Mouse (Mus musculus) gastrocnemius, adult 2 months (tissue): ENCODE results near the gene Padi4. TPM values are rescaled to one million over a fixed set of nuclear protein-coding genes. Genes with fewer than 3 reads are reported as not detected.
A peak's percentile ranks its signal among the peaks of the same experiment; 100 is the strongest.

Experiments used
- DNase-seq: peaks from one replicate; pipeline ENCODE4 v3.0.0; 2022
- H3K27ac ChIP-seq: fragments of 200-600 bp; 2 replicates; pipeline ENCODE4 v1.8.1; 2022; ENCODE audit warnings: mild to moderate bottlenecking
- H3K4me3 ChIP-seq: fragments of 200-600 bp; 2 replicates; pipeline ENCODE4 v1.8.1; 2022; ENCODE audit warnings: mild to moderate bottlenecking, moderate library complexity
- CTCF ChIP-seq: fragments of 200-600 bp; IDR thresholded peaks from 2 replicates; pipeline ENCODE4 v1.8.1; 2022; ENCODE audit warnings: antibody characterized with exemption, mild to moderate bottlenecking, moderate library complexity
- intact Hi-C: fragments of 180-260 bp; cut with DNase I; formaldehyde crosslinking; loops from one replicate; pipeline ENCODE4 v1.15.1; 2025
- long read RNA-seq, 2 experiments: library from polyadenylated mRNA; stranded (forward); transcript quantifications; one replicate each; pipeline ENCODE4 v2.0.0; 2021
- total RNA-seq, 2 experiments: library from RNA; stranded (reverse); gene quantifications; 2 replicates each; pipeline ENCODE4 v1.2.3; 2021

The Padi4 gene
- not detected for total RNA-seq
- long read RNA-seq, experiment 1 = 0 reads
- long read RNA-seq, experiment 2 = 0 reads

DNA sequence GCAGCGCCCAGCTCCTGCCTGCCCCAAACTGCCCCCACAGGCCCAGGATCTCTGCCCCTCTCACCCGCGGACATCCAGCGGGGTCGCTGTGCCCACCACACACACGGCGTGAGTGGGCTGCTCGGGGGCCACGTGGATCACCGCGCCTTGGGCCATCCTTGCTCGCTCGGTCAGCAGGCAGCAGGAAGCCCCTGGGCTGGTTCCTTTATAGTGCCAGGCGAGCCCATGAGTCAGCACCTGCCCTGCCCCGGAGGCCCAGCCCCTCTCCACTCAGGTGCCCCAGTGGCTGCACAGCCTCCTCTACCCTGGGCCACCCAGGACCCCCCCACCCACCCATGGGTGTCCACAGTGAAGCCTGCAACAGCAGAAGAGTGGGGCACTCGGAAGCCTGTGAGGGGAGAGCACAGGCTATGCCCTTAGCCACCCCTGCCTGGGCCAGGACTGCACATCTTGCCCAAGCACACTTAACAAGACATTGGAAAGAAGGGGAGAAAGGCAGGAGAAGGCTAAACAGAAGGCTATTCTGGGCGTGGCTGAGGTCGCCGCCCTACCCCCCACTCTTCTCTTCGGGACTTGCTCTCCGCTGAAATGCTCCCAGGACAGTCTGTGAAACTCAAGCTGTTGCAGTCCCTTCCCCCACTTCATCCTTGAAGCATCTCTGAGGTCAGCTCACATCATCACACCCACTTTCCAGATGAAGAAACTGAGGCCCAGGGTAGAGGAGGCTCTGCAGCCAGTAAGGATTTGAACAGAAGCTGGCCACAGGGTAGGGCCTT is at the start of gene Padi4:
Gene Padi4, minus strand, starts transcription at position 212 of the 776 bp plus-strand sequence.
- no peak within 1 kb of the TSS for H3K27ac ChIP-seq
- H3K4me3 ChIP-seq = no peak within 1 kb of the TSS
- no peak for TF ChIP-seq CTCF
- intact Hi-C loops = no loop called here
- DNase-seq = no peak

DNA sequence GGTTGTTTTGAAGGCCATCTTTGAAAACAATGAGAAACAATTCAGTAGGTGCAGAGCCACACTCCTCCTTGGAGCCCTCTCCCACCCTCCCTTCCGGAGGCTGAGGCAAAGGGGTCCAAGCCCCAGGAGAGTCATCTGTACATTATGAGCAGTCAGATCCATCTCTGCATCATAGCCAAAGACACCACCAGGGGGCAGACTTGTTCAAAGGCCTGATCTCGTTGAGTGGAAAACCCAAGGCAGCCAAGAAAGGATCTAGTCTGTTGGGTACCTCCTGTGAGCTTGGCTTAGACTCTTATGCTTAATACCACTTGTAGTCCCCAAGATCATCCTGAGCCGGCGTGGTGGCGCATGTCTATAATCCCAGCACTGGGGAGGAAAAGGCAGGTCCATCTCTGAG is 48.0 kb upstream of the Padi4 start:
- intact Hi-C loops = loop anchor here (1.0 to 2.0 kb wide), 2 partner anchors 80 to 135 kb away; no protein-coding TSS in a partner anchor
- peak; percentile 76 for DNase-seq
- TF ChIP-seq CTCF = peak; percentile 70
- Histone ChIP-seq H3K4me3 (no peak overlapping the region), H3K27ac (no peak overlapping the region)

DNA sequence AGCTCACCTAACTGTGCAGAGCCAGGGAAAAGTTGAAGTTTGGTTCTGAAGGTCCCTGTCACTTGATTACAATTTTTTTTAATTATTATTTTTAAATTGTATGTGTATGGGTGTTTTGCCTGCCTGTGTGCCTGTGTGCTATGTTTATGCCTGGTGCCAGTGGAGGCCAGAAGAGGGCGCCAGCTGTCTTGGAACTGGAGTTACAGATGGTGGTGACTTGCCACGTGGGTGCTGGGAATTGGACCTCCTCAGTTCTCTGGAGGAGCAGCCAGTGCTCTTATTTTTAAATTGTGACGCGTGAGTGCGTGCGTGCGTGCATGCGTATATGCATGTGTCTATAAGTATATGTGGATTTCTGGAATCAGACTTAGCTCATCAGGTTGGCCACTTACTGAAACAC is 43.4 kb upstream of the Padi4 start:
- TF ChIP-seq CTCF = no peak
- intact Hi-C loops = no loop called here
- no peak for DNase-seq
- Histone ChIP-seq H3K27ac (no peak overlapping the region), H3K4me3 (no peak overlapping the region)

DNA sequence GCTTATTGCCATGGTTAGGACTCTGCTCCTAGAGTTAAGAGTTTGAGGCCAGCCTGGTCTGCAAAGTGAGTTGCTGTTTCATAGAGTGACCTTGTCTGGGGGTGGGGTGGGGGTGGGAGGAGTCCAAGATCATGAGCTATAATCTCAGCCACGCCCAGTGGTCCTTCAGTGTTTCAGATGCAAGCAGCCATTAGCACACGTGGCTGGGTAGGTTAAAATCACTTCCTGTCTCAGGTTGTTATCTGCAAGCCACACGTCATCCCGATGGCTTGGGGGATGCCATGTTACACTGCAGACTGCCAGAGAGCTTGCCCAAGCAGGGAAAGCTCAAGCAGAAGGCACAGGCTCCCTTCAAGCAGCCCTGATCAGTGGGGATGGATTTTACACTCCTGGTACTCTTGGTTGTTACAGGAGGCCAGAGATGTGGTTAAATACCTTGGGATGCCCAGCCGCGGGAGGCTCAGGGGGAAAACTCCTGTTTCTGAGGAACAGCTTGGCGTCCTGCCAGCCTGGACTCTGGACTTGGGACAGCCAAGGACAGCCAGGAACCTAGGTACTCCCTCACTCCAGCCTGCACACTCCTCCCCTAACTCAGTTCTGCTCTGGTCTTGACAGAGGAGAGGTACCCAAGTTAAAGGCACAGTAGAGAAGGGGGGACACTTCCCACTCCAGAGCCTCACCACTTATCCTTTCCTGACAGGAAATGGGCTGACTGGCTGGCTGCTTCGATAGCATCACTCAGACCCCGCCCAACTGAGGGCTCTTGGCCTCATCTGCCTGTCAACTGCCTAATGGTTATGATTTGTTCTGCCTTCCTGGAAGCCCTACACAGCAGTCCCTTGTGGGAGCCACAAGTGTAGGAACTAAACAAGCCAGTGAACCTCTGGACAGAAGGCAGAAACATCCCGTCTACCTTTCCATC is 42.2 kb upstream of the Padi4 start:
- H3K4me3 ChIP-seq = no peak overlapping the region
- DNase-seq = no peak
- no peak overlapping the region for H3K27ac ChIP-seq
- no peak for TF ChIP-seq CTCF
- intact Hi-C loops = no loop called here

DNA sequence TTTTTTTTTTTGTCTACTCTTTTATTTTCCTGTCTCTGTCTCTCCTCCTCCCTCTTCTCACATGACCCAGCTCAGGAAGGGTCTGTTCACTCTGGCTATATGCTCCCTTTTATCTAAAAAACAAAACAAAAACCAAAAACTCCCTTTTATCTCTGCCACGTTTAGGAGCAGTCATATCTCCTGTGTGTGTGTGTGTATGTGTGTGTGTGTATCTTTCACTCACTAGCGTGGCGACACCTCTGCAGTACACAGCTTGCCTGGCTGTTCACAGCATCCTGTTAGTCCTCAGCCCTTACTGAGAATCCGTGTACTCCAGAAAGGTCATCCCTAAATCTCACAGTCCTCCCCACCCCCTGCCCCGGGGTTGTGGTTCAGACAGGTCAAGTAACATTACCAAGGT is 41.5 kb upstream of the Padi4 start:
- Histone ChIP-seq H3K4me3 (no peak overlapping the region), H3K27ac (no peak overlapping the region)
- DNase-seq = no peak
- no peak for TF ChIP-seq CTCF
- intact Hi-C loops = no loop called here

DNA sequence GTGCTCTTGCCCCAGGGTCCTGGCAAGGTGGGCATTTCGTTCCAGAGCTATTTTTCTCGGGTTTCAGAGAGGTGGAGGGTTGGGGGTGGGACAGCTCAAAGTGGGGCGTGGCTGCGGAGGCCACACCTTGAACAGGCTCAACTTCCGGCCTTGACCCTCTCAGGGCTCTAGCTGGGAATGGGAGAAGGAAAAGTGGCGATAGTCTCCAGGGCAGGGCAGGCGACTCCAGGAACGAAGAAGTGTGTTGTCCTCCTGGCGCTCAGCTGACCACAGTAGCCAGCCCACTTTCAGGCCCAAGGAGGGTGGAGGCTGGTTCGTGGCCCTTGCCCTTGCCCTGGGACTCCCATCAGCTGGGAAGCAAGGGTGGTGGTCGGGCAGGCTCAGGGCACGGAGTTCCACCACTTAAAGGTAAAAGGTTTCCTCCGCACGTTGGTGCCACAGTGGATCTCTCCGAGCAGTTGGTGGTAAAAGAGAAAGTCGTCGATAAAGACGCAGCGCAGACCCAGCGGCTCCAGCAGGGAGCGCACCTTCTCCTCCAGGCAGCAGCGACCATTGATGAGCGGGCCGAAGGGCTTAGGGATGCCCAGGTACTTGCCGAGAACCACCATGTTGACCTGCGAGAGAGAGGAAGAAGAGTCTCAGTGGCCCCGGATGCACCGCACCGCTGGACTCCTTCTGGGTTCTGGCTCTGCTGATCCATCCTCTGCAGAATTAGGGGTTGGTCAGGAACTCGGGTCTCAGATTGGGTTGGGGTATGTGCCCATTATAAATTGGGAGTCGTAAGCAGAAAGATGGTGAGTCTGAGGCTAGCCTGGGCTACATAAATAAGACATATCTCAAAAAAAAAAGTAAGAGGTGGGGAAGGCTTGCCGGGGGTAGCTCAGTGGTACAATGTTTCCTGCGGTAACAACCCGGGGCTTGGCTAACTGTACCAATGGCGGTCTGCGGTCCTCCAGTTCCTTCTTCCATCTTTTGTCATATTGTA is 40.5 kb upstream of the Padi4 start:
- peak; percentile 63 for DNase-seq
- TF ChIP-seq CTCF = peak; percentile 63
- Histone ChIP-seq H3K27ac (peak overlapping the region; percentile 86), H3K4me3 (peak overlapping the region; percentile 80)
- intact Hi-C loops = no loop called here

DNA sequence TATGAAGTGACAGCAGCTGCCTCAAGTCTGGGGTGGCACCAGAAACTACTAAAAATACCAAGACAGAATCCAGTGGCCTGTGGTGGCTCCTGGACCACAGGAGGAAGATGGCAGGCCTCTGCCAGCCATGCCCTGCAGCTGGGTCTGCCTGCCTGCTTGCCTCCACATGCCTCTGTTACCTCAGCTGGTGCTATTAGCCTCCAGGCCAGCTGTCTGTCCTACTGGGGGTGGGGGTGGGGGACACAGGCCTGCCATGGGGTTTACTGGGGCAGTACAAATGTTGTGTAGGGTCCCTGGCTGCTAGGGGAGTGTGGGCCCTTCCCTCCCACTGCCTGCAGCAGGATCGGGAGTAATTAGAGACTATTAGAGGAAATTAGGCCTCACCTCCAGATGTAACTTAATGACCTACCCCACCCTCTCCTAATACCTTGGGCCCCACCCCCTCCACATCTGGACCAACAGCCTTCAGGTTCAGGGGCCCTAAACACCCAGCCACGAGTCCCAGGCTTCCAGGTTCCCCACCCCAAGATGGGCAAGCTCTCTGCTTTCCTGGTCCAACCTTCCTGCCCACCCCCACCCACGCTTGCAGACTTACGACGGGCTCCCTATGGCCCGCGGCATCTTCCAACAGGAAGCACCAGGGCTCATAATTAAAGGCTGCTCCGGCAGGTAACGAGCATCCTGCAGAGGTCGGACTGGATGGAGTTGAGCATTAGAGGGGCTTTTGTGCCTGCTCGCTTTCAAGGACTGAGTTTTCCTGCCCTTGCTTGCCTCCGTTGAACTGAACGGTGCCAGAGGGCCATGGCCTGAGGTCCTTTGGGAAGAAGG is 39.5 kb upstream of the Padi4 start:
- no peak for DNase-seq
- Histone ChIP-seq H3K4me3 (peak overlapping the region; percentile 80), H3K27ac (peak overlapping the region; percentile 46; the same call in 1 of the 2 replicates)
- intact Hi-C loops = no loop called here
- TF ChIP-seq CTCF = no peak

DNA sequence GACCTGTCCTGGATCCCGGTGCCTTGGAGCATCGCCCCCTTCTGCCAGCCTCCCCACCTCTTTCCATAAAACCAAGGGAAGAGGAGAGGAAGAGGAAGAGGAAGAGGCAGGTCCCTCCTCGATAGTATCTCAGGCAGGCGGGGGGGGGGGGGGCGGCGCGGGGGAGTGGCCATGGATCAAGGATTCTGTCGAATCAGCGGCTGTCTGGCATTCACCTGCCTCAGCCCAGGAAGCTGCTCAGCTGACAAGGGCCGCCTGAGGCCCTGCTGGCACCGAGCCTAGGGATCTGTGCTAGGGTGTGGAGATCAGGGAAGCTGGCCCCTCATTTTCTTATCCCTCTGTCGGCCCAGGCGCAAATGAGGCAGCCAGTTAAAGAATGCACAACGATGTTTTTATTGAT is 38.6 kb upstream of the Padi4 start:
- peak; percentile 45 for DNase-seq
- H3K27ac ChIP-seq = no peak overlapping the region
- TF ChIP-seq CTCF = no peak
- intact Hi-C loops = no loop called here
- H3K4me3 ChIP-seq = no peak overlapping the region

DNA sequence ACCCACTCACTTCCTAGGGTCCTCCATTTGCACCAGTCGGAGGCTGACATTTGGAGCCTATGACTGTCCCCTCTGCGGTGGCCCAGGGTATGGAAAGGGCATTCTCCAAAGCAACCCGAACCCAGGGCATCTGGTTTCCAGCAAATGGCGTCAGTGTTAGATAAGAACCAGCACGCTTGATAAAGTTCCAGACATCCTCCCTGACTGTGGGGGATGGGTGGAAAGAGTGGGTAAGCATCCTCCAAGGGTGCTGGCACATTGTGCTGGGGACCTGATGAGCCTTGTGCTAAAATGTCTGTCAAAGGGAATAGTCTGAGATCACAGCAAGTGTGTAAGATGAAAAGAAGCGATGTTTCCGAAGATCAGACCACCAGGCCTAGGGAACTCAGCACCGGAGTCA is 38.2 kb upstream of the Padi4 start:
- DNase-seq = no peak
- Histone ChIP-seq H3K27ac (no peak overlapping the region), H3K4me3 (no peak overlapping the region)
- intact Hi-C loops = no loop called here
- TF ChIP-seq CTCF = no peak

DNA sequence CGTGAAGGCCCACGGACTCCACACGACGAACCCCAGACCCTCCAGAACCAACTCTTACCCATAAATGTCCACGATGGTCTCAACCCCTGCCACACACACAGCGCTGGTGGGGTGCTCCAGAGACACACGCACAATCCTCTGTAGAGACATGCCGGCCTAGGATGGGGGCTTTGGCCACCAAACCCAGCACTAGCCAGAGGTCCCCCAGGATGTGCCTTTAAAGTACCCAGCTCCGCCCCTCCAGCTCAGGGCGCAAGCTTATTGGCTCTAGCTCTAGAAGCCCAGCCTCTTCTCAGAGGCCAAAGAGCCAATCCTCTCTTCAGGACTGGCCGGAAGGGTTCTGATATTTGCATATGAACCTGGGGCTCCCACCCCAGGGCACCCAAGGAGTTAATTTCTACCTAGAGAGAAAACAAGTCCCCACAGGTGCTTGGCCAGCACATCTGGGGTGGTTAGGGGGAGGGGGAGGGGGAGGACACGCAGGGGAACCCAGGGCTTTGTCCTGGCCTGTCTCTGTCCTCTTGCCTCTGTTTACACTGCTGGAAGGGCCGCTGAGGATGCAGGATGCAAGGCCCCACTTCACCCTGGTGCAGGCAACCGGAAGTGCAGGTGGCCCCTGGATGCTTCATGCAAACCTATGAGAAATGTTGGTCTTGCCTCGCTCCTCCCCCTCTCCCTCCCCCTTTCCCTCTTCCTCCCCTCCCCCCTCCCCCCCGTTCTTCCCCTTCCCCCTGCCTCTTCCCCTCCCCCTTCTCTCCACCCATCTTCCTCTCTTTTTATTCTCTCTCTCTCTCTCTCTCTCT is 36.6 kb upstream of the Padi4 start, which contains the start of gene Padi3:
Gene Padi3, minus strand, starts transcription at position 191 of the 803 bp plus-strand sequence.
- no peak for DNase-seq
- no peak within 1 kb of the TSS for H3K27ac ChIP-seq
- no peak within 1 kb of the TSS for H3K4me3 ChIP-seq
- intact Hi-C loops = no loop called here
- no peak for TF ChIP-seq CTCF
